Mouse (Mus musculus) lung, postnatal 0 days (tissue): ENCODE data around the gene 4933427I04Rik.

Source experiments
- CTCF ChIP-seq: IDR thresholded peaks from 2 replicates; pipeline ENCODE4 v1.5.1; 2016; ENCODE audit warnings: antibody characterized with exemption, mild to moderate bottlenecking
- EP300 ChIP-seq: IDR thresholded peaks from 2 replicates; pipeline ENCODE4 v1.6.1; 2016; ENCODE audit warnings: antibody characterized with exemption, mild to moderate bottlenecking, control low read depth

- no peak for TF ChIP-seq CTCF
- no peak for TF ChIP-seq EP300
Measured at GRCm38 (mm10) chr4:123894295-123894694, 34.8 kb downstream of the 4933427I04Rik start.
